Mouse (Mus musculus): ENCODE data around the gene Ormdl3.

Ormdl3 gene

GRCm38 (mm10) chr11:98550311-98550974 lies 36.7 kb downstream of the Ormdl3 start:
- no peak for DNase-seq (ENCODE audit: low spot score)

DNA sequence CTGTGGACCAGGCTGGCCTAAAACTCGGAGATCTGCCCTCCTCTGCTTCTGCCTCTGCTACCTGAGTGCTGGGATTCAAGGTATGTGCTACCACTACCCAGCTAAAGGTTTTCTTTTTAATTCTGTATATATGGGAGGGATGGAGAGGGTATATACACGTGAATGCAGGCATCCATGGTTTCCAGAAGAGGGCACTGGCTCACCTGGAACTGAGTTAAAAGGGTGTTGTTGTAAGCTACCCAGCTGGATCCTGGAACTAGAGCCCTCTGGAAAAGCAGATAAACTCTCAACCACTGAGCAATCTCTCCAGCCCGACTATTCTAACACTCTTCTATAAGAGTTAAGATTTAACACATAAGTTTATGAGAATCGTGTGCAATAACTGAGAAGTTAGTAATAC lies 37.8 kb downstream of the Ormdl3 start:
- DNase-seq (ENCODE audit: low spot score) = no peak

DNA sequence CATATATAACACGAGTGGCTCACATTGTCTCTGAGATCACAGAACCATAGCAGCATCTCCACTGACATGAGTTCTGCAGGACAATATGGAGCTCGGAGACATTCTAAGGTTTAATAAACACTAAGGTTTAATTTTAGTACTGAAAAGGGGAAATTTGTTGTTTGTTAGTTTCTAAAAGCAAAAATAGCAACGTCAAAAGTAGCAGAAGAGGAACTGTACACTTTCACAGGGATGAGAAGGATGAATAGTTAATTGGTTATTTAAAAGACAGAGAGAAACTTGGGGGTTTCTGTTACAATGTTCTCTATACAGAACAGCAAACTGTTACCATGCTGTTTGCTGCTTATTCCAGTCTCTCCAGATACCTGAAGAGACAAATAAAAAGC lies 39.9 kb downstream of the Ormdl3 start:
- DNase-seq (ENCODE audit: low spot score) = no peak

- no peak for DNase-seq (ENCODE audit: low spot score)
These were observed 40.5 kb downstream of the Ormdl3 start for GRCm38 (mm10) chr11:98546529-98547307.

DNA sequence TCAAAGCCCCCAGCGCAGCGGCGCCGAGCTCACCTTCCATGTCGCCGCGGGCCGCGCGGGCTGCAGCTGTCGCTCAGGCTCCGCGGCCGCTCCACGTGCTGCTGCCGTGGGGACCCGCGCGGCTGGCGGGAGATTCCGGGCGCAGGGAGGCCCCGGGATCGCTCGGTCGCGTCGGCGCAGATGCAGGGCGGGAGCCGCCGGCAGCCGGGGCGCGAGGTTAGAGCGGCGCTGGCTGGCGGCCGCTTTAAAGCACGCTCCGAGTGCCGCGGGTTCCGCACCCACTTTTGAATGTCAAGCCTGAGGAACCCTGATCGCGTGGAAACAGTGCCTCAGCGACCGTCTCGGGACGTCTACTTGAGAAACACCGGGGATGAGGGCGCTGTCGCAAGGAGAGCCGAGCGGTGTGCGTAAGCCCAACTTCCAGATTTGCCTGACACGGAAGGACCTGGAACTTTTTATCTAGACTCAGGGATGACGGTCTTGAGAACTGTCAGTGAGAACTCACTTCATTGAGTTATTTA lies 41.4 kb downstream of the Ormdl3 start, which contains the start of gene Ikzf3:
Gene Ikzf3 (minus strand): TSS at position 321 of the 521 bp plus-strand sequence.
- no peak for DNase-seq (ENCODE audit: low spot score)

GRCm38 (mm10) chr11:98544890-98545677 lies 42.1 kb downstream of the Ormdl3 start:
- no peak for DNase-seq (ENCODE audit: low spot score)

GRCm38 (mm10) chr11:98543414-98543813 lies 43.8 kb downstream of the Ormdl3 start:
- no peak for DNase-seq (ENCODE audit: low spot score)

GRCm38 (mm10) chr11:98542553-98542952 lies 44.6 kb downstream of the Ormdl3 start:
- DNase-seq (ENCODE audit: low spot score) = no peak

DNA sequence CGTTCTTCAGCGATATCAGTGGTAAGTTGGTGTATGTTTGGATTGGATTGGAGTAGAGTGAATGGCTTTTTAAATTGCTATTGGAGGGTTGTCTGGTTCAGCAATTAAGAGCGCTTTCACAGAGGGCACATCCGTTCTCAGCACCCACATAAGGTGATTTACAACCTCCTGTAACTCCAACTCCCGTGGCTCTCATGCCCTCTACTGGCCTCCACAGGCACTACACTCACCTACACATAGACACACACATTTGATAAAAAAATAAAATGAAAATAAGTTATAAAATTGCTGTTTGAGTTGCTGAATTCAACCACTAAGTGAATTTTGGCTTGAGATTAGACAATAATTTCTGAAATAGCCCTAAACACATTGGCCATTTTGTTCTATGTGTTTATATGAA lies 46.8 kb downstream of the Ormdl3 start:
- DNase-seq (ENCODE audit: low spot score) = no peak

GRCm38 (mm10) chr11:98537480-98538034 lies 49.6 kb downstream of the Ormdl3 start:
- no peak for DNase-seq (ENCODE audit: low spot score)

Measured in left cerebral cortex, adult 11 months (tissue).